Mouse (Mus musculus): ENCODE data around the gene Tacr3.

Tacr3 gene

GRCm38 (mm10) chr3:134828875-134829530, at the start of gene Tacr3:
Tacr3 (plus strand) TSS chr3:134829007.
- no peak for DNase-seq (ENCODE audit: extremely low spot score, low read depth, low spot score)

GRCm38 (mm10) chr3:134828492-134828874, 324 bp upstream of the Tacr3 start:
- no peak for DNase-seq (ENCODE audit: extremely low spot score, low read depth, low spot score)

- DNase-seq (ENCODE audit: extremely low spot score, low read depth, low spot score): no peak
Measured at GRCm38 (mm10) chr3:134829531-134829921, 719 bp downstream of the Tacr3 start.

GRCm38 (mm10) chr3:134851342-134851741, 22.5 kb downstream of the Tacr3 start:
- no peak for DNase-seq (ENCODE audit: extremely low spot score, low read depth, low spot score)

GRCm38 (mm10) chr3:134877701-134878100, 48.9 kb downstream of the Tacr3 start:
- DNase-seq (ENCODE audit: extremely low spot score, low read depth, low spot score): no peak

GRCm38 (mm10) chr3:134895831-134896230, 67.0 kb downstream of the Tacr3 start:
- DNase-seq (ENCODE audit: extremely low spot score, low read depth, low spot score): no peak

GRCm38 (mm10) chr3:134908890-134909289, 80.1 kb downstream of the Tacr3 start:
- DNase-seq (ENCODE audit: extremely low spot score, low read depth, low spot score): no peak

GRCm38 (mm10) chr3:134934703-134935102, 105.9 kb downstream of the Tacr3 start:
- DNase-seq (ENCODE audit: extremely low spot score, low read depth, low spot score): no peak

- DNase-seq (ENCODE audit: extremely low spot score, low read depth, low spot score): no peak
Measured at GRCm38 (mm10) chr3:134935461-134935860, 106.7 kb downstream of the Tacr3 start.

GRCm38 (mm10) chr3:134963461-134963860, 134.7 kb downstream of the Tacr3 start:
- no peak for DNase-seq (ENCODE audit: extremely low spot score, low read depth, low spot score)

- DNase-seq (ENCODE audit: extremely low spot score, low read depth, low spot score): no peak
Measured at GRCm38 (mm10) chr3:134978902-134979301, 150.1 kb downstream of the Tacr3 start.

- DNase-seq (ENCODE audit: extremely low spot score, low read depth, low spot score): peak; percentile 1
Measured at GRCm38 (mm10) chr3:134980140-134980539, 151.3 kb downstream of the Tacr3 start.
